Mouse (Mus musculus) neural tube, embryonic 15.5 days (tissue): Measurements from ENCODE around the gene Hltf. TPM values are rescaled to one million over a fixed set of nuclear protein-coding genes. Genes with fewer than 3 reads are reported as not detected.
"Not testable (repeated sequence)": the region's sequence is repeated elsewhere in the genome, so short reads cannot be mapped to it uniquely, and the experiment has no call there.

Experiments used
- ATAC-seq: fragments of 200-750 bp; cut with Nextera tagmentation; 2 replicates; pipeline ENCODE4 v1.8.0; 2017; ENCODE audit warnings: mild to moderate bottlenecking, moderate TSS enrichment, moderate library complexity; ENCODE audit not compliant: low FRiP score
- H3K27ac ChIP-seq: fragments of 300-500 bp; sonication (generic); replicated peaks from 2 replicates; pipeline ENCODE4 v1.5.1; 2015; ENCODE audit warnings: mild to moderate bottlenecking, inconsistent platforms
- H3K27me3 ChIP-seq: fragments of 300-500 bp; sonication (generic); replicated peaks from 2 replicates; pipeline ENCODE4 v1.6.1; 2015; ENCODE audit warnings: inconsistent platforms
- H3K36me3 ChIP-seq: fragments of 300-500 bp; sonication (generic); 2 replicates; pipeline ENCODE4 v1.6.1; 2015; ENCODE audit warnings: inconsistent platforms
- H3K4me1 ChIP-seq: fragments of 300-500 bp; sonication (generic); 2 replicates; pipeline ENCODE4 v1.6.1; 2015; ENCODE audit warnings: inconsistent platforms
- H3K4me2 ChIP-seq: fragments of 300-500 bp; sonication (generic); 2 replicates; pipeline ENCODE4 v1.6.1; 2015; ENCODE audit warnings: inconsistent platforms, mild to moderate bottlenecking, moderate library complexity
- H3K4me3 ChIP-seq: fragments of 300-500 bp; sonication (generic); replicated peaks from 2 replicates; pipeline ENCODE4 v1.5.1; 2015; ENCODE audit warnings: mild to moderate bottlenecking, inconsistent platforms
- H3K9ac ChIP-seq: fragments of 300-500 bp; sonication (generic); replicated peaks from 2 replicates; pipeline ENCODE4 v1.6.1; 2015; ENCODE audit warnings: mild to moderate bottlenecking, inconsistent platforms
- H3K9me3 ChIP-seq: fragments of 300-500 bp; sonication (generic); replicated peaks from 2 replicates; pipeline ENCODE4 v1.6.1; 2016; ENCODE audit warnings: inconsistent platforms
- WGBS: fragments of 180-500 bp; shearing (Covaris S2); methylation state at CpG from one replicate; pipeline ENCODE4 v1.1.7; 2015; ENCODE audit warnings: mixed read lengths; 5-methylcytosine and 5-hydroxymethylcytosine counted together
- polyA plus RNA-seq: library from polyadenylated mRNA; unstranded; fragments of >200 nt; fragmentation: Nextera tagmentation; extraction: Ambion mirVana; gene quantifications from 2 replicates; pipeline ENCODE4 v1.2.1, GENCODE M21; 2015

The Hltf gene
- polyA plus RNA-seq: 11.1 and 12.1 TPM in 2 replicates

GRCm38 (mm10) chr3:20057306-20058196, at the start of gene Hltf:
TSS of gene Hltf (plus strand) at chr3:20057811.
- Histone ChIP-seq H3K4me2 (peak within 1 kb of the TSS; percentile 61), H3K4me1 (peaks cover 11% of the 10 kb centered on the region), H3K27ac (peak within 1 kb of the TSS; percentile 90), H3K27me3 (no peaks in the 10 kb centered on the region), H3K4me3 (peak within 1 kb of the TSS; percentile 79), H3K9ac (peak within 1 kb of the TSS; percentile 77), H3K36me3 (peaks cover 5% of the 10 kb centered on the region; the same call in 1 of the 2 replicates), H3K9me3 (no peaks in the 10 kb centered on the region)
- peak; percentile 100 for ATAC-seq
- under 1% methylated on average over 49 of the region's 54 CpGs for WGBS

DNA sequence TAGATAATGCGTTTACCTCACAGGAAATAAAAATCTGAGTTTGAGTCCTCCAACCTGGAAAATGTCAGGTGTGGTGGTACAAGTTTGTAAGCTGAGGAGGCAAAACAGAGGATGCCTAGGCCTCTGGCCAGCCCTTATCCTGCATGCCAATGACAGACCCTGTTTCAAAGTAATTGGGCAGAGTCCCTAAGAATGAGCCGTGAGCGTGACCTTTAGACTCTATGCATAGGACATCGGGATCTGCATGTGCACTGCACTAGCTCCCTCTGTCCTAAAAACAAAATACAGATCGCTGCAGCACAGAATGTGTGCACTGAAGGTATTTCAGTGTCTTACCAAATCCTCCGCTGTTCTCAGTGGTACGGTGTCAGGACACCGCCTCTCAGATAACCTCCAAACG, 47.1 kb upstream of the Hltf start:
- Histone ChIP-seq H3K9ac (no peak overlapping the region), H3K4me2 (no peak overlapping the region), H3K36me3 (peaks cover 28% of the 10 kb centered on the region)

DNA sequence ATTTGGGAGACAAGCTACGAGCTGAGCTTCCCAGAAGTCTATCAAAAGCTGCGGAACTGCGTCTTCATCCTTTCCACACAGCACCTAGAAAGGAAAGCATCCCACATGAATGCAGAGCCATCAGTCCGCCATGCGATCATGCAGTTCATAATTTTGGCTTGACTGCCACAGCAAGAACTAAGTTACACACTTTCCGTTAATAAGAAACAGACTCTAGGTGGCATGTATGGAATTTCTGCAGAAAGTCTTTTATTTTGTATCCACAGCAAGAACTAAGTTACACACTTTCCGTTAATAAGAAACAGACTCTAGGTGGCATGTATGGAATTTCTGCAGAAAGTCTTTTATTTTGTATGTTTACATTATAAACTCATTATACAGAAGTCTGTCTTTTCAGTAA, 46.7 kb upstream of the Hltf start:
- H3K4me1 ChIP-seq, H3K4me2 ChIP-seq, H3K9ac ChIP-seq, H3K4me3 ChIP-seq, ATAC-seq, H3K9me3 ChIP-seq, H3K27me3 ChIP-seq, H3K27ac ChIP-seq: not testable (repeated sequence)
- peaks cover 32% of the 10 kb centered on the region for H3K36me3 ChIP-seq
- 90% methylated on average over 7 of the region's 7 CpGs for WGBS

More for the DNA sequence above, 47.1 kb upstream of the Hltf start:
- Histone ChIP-seq H3K27me3 (no peaks in the 10 kb centered on the region), H3K27ac (no peak overlapping the region), H3K4me3 (no peak overlapping the region), H3K4me1 (no peaks in the 10 kb centered on the region), H3K9me3 (no peaks in the 10 kb centered on the region)
- WGBS: 94% methylated on average over 9 of the region's 9 CpGs
- ATAC-seq: no peak

GRCm38 (mm10) chr3:20014454-20014853, 43.2 kb upstream of the Hltf start:
- WGBS: 98% methylated on average over 2 of the region's 2 CpGs
- Histone ChIP-seq H3K9me3 (no peaks in the 10 kb centered on the region), H3K4me2 (no peak overlapping the region), H3K27me3 (no peaks in the 10 kb centered on the region), H3K9ac (no peak overlapping the region), H3K36me3 (peaks cover 40% of the 10 kb centered on the region), H3K4me1 (no peaks in the 10 kb centered on the region), H3K4me3 (no peak overlapping the region), H3K27ac (no peak overlapping the region)
- no peak for ATAC-seq

GRCm38 (mm10) chr3:20018076-20018475, 39.5 kb upstream of the Hltf start:
- Histone ChIP-seq H3K4me2 (no peak overlapping the region), H3K4me3 (no peak overlapping the region), H3K27me3 (no peaks in the 10 kb centered on the region), H3K27ac (no peak overlapping the region), H3K9ac (no peak overlapping the region), H3K9me3 (no peaks in the 10 kb centered on the region), H3K36me3 (peaks cover 42% of the 10 kb centered on the region), H3K4me1 (no peaks in the 10 kb centered on the region)
- WGBS: 91% methylated on average over 8 of the region's 8 CpGs
- no peak for ATAC-seq

DNA sequence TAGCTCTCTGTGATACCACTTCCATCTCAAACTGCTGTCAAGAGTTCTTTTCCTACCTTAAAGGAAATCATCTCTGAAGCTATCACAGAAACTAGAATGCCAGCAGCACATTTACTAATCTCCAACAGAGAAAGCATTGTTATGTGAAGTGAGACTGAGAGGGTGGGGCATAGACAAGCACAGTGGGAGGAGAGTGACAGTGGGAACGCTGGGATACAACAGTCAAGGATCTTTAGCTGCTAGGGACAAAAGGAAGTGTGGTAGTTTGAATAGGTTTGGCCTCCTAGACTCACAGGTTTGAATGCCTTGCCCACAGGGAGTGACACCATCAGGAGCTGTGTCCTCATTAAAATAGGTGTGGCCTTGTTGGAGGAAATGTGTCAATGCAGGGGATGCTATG, 33.8 kb upstream of the Hltf start:
- WGBS: 50% methylated on average over 1 of the region's 1 CpGs

DNA sequence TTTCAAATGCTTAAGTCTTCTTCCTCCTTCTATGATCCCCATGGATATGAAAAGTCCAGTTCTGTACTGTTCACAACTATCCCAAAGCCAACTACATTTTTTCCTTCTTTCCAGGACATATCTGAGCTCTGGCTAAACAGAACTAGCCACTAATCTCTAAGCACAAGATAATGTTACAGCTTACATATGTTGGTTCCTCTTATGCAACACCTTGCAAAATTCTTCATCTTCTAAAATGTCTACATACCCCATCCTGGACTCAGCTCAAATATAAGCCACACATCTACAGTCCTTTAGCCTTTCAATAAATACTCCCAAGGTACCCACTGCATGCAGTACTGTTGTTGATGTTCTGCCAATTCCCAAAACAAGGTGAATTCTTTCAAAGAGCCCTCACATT, 31.1 kb upstream of the Hltf start:
- Histone ChIP-seq H3K9me3 (no peaks in the 10 kb centered on the region), H3K4me3 (no peak overlapping the region), H3K27me3 (no peaks in the 10 kb centered on the region), H3K4me1 (no peaks in the 10 kb centered on the region), H3K36me3 (peaks cover 55% of the 10 kb centered on the region), H3K4me2 (no peak overlapping the region), H3K27ac (no peak overlapping the region), H3K9ac (no peak overlapping the region)
- no peak for ATAC-seq

More for the DNA sequence above, 33.8 kb upstream of the Hltf start:
- H3K9ac ChIP-seq: no peak overlapping the region
- no peak for ATAC-seq
- H3K4me3 ChIP-seq: no peak overlapping the region
- no peak overlapping the region for H3K27ac ChIP-seq
- no peaks in the 10 kb centered on the region for H3K27me3 ChIP-seq
- no peaks in the 10 kb centered on the region for H3K4me1 ChIP-seq
- H3K36me3 ChIP-seq: peaks cover 59% of the 10 kb centered on the region
- no peak overlapping the region for H3K4me2 ChIP-seq
- no peaks in the 10 kb centered on the region for H3K9me3 ChIP-seq

DNA sequence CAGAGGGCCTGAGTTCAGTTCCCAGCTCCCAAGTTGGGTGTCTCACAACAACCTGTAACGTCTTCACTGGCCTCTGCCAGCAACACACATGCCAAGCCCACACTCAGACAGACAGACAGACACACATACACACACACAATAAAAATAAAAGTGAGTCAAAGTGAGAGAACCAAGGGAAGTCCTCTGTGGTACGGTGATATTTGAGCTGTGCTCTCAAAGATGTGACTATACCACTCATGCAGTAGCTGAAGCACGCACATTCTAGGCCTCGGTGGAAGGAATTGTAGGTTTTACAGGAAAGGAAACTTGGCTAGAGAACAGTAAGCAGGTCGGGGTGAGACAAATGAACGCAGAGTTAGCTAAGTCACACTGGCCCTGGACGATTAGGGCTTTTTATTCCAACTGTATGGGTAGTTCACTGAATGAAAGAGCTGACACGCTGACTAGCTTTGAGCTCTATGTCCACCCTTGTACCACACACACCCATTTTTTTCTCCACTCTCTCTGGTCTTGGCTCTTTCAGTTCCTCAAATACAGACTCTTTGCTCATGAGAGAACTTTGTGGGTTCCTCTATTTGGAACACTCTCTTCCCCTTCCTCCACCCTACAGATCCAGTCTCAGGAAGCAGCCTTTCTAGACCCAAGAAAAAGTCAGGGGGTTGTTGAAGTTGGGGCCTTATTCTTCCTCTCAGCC, 30.5 kb upstream of the Hltf start:
- Histone ChIP-seq H3K4me2 (no peak overlapping the region), H3K4me1 (no peaks in the 10 kb centered on the region), H3K9me3 (no peaks in the 10 kb centered on the region), H3K9ac (no peak overlapping the region), H3K27me3 (no peaks in the 10 kb centered on the region), H3K36me3 (peaks cover 50% of the 10 kb centered on the region), H3K4me3 (no peak overlapping the region), H3K27ac (no peak overlapping the region)
- 95% methylated on average over 8 of the region's 8 CpGs for WGBS
- no peak for ATAC-seq

GRCm38 (mm10) chr3:20027788-20028187, 29.8 kb upstream of the Hltf start:
- no peaks in the 10 kb centered on the region for H3K4me1 ChIP-seq
- no peaks in the 10 kb centered on the region for H3K9me3 ChIP-seq
- no peak for ATAC-seq
- no peak overlapping the region for H3K9ac ChIP-seq
- no peaks in the 10 kb centered on the region for H3K27me3 ChIP-seq
- H3K4me2 ChIP-seq: no peak overlapping the region
- no peak overlapping the region for H3K27ac ChIP-seq
- WGBS: 79% methylated on average over 5 of the region's 5 CpGs
- H3K4me3 ChIP-seq: no peak overlapping the region
- peaks cover 44% of the 10 kb centered on the region for H3K36me3 ChIP-seq

GRCm38 (mm10) chr3:20028640-20029039, 29.0 kb upstream of the Hltf start:
- WGBS: 98% methylated on average over 3 of the region's 3 CpGs
- Histone ChIP-seq H3K36me3 (peaks cover 35% of the 10 kb centered on the region), H3K9me3 (no peaks in the 10 kb centered on the region), H3K27ac (no peak overlapping the region), H3K4me1 (0 out of 2 replicates have a peak, but pooled peaks cover 2% of the 10 kb centered on the region), H3K27me3 (no peaks in the 10 kb centered on the region), H3K4me3 (no peak overlapping the region), H3K9ac (no peak overlapping the region), H3K4me2 (no peak overlapping the region)
- ATAC-seq: no peak

DNA sequence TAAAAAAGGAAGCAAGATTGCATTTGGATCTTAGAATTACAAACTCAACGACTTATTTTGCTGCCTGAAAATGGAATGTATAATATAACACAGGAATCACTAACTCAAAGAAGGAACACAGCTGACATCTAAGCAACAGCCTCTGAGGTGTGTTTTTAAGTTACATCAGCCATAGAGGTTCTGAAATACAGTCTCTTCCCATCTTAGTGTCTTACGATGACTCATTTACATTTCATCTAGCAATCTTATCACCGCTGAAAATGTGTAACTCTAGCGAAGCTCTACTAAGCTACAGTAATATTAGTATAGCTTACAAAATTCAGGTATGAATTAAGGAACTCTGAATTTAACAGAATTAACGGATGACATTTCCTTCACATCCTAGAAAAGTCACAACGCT, 26.8 kb upstream of the Hltf start:
- Histone ChIP-seq H3K27ac (no peak overlapping the region), H3K36me3 (peaks cover 14% of the 10 kb centered on the region), H3K4me2 (no peak overlapping the region), H3K27me3 (no peaks in the 10 kb centered on the region), H3K4me3 (no peak overlapping the region), H3K9me3 (no peaks in the 10 kb centered on the region), H3K4me1 (peaks cover 13% of the 10 kb centered on the region), H3K9ac (no peak overlapping the region)
- ATAC-seq: no peak
- WGBS: 92% methylated on average over 6 of the region's 6 CpGs
